Mouse (Mus musculus): Measurements from ENCODE around the gene Psmd3. TPM values are rescaled to one million over a fixed set of nuclear protein-coding genes. Genes with fewer than 3 reads are reported as not detected.
"Not testable (repeated sequence)": the region's sequence is repeated elsewhere in the genome, so short reads cannot be mapped to it uniquely, and the experiment has no call there.

Gene Psmd3
- 208 and 228 TPM in 2 replicates for polyA plus RNA-seq (2012; rRNA removed)
- 141 and 145 TPM in 2 replicates for polyA plus RNA-seq (2014; fragmentation: Nextera tagmentation; extraction: Ambion mirVana)

DNA sequence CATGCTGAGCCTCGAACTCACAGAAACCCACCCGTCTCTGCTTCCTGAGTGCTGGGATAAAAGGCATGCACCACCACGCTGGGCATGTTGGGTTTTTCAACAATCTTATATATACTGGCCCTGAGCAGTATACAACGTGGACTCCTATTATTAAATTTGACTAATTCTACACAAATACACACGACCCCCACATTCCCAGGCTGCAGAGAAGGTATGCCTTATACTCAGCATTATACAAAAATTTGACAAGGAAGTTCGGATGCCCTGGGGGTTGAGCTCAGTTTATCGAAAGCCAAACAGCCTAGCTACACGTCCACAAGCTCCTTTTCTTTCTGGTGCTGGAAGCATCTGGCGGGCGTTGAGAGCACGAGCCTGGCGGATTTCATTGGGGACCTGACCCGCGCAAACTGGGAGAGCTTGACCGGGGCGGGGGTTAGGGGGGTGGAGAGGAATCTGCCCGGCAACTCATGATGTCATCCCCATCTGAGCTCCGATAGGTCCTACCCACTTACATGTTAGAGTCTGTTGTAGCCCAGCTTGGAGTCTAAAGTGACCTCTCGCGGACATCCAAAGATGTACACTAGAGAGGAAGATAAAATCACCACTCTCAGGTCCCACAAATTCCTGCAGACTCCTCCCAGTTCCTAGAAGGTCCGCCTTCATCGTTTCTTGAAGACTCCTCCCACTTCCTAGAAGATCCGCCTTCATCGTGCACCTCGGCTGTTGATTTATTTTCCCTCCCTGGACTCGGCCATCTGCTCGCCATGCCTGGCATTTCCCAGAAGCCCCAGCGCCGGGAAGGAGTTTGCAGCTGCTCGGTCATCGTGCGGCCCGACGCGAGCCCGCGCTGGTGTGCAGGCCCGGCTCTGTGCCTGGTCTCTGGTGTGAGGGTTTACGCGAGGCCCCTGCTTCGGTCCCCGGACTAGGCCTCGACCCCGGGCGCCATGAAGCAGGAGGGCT, at the start of gene Psmd3:
Gene Psmd3 (plus strand): TSS at position 769 of the 960 bp plus-strand sequence.
- peak; percentile 97 for ATAC-seq (ENCODE audit: low FRiP score, low read depth)
- peak; percentile 93; the same call in 1 of the 2 replicates for TF ChIP-seq POLR2A (IDR thresholded peaks at IDR 0.05; ENCODE audit: borderline replicate concordance, extremely low read depth, insufficient read depth, insufficient read length)
- Histone ChIP-seq H3K27ac (replicated peaks; ENCODE audit: low read depth, low read length) (peak within 1 kb of the TSS; percentile 58), H3K4me3 (replicated peaks; ENCODE audit: low read length) (peak within 1 kb of the TSS; percentile 100), H3K9me3 (ENCODE audit: control insufficient read depth, low read length) (no peaks in the 10 kb centered on the region), H3K36me3 (ENCODE audit: control insufficient read depth, insufficient read depth, low read length) (peaks cover 19% of the 10 kb centered on the region), H3K4me1 (ENCODE audit: control insufficient read depth, insufficient read depth, low read length) (peaks cover 8% of the 10 kb centered on the region), H3K9ac (ENCODE audit: low read depth, low read length, severe bottlenecking) (peak within 1 kb of the TSS; percentile 97), H3K27me3 (ENCODE audit: control insufficient read depth, insufficient read depth, low read length) (no peaks in the 10 kb centered on the region), H3K4me2 (replicated peaks; ENCODE audit: low read depth, low read length, severe bottlenecking) (peak within 1 kb of the TSS; percentile 73)
- peak; percentile 97 for DNase-seq (ENCODE audit: low spot score)
- WGBS = 7% methylated on average over 45 of the region's 45 CpGs

DNA sequence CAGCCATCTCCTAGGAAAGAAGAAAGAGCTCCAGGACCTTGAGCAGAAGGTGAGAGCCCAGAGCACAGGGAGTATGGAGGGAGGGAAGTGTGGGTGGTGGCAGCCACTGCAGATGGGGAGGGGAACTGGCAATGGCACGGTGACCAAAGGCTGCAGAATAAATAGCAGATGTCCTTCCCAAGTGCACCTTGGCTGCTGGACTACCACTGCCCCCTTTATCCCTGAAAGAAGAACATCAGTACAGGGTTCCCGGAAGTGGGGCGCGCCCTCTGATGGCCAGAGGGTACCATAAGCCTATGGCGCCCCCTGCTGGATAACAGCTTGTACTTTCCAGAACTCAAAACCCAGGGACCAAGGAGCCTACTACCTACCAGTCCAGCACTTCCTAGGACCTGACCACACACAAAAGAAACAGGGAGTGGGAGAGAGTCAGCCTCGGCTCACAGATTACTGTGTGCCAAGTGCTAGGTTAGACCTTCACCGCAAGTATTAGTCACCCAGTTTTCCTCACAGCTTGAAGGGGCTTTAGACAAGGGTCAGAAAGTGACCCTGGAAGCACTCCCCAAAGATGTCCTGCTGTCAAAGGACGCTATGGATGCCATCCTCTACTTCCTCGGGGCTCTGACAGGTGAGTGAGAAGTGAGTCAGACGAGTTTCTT, 46.9 kb upstream of the Psmd3 start:
- H3K4me3 ChIP-seq (replicated peaks; ENCODE audit: low read length); H3K4me1 ChIP-seq (ENCODE audit: control insufficient read depth, insufficient read depth, low read length); H3K9me3 ChIP-seq (ENCODE audit: control insufficient read depth, low read length); H3K27ac ChIP-seq (replicated peaks; ENCODE audit: low read depth, low read length); DNase-seq (ENCODE audit: low spot score); H3K36me3 ChIP-seq (ENCODE audit: control insufficient read depth, insufficient read depth, low read length); H3K27me3 ChIP-seq (ENCODE audit: control insufficient read depth, insufficient read depth, low read length); H3K9ac ChIP-seq (ENCODE audit: low read depth, low read length, severe bottlenecking); H3K4me2 ChIP-seq (replicated peaks; ENCODE audit: low read depth, low read length, severe bottlenecking); ATAC-seq (ENCODE audit: low FRiP score, low read depth): not testable (repeated sequence)
- 29% methylated on average over 9 of the region's 10 CpGs for WGBS

DNA sequence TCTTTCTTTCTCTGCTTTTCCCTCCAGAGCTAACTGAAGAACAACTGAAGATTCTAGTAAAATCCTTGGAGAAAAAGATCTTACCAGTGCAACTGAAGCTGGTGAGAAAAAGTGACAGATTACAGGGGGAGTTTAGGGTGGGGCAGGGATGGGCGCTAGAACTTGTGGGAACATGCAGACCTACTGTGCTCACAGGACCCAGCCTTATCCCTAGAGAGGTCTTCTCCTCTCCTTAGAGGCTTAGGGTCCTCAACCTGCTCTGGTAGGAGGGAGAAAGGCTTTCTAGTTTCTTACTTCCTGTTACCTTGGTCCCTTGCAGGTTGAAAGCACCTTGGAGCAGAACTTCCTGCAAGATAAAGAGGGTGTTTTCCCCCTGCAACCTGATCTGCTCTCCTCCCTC, 44.9 kb upstream of the Psmd3 start:
- TF ChIP-seq POLR2A (IDR thresholded peaks at IDR 0.05; ENCODE audit: borderline replicate concordance, extremely low read depth, insufficient read depth, insufficient read length) = no peak

DNA sequence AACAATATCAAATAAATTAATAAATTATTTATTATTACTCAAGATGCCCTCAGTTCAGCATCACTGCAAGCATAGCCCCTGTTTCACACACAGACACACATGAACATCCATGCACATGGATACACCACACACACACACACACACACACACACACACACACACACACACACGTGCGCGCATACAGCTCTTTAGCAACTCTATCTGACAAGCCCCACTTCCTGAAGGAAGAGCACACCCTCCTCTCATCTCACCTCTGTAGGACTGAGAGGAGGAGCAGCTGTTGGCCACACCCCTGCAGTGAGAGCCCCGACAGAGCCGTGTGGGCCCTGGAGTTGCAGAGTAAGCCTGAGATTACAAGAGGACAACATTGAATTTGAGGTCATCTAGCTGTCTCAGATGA, 42.3 kb upstream of the Psmd3 start:
- no peaks in the 10 kb centered on the region for H3K27me3 ChIP-seq (ENCODE audit: control insufficient read depth, insufficient read depth, low read length)
- H3K9ac ChIP-seq (ENCODE audit: low read depth, low read length, severe bottlenecking) = no peak overlapping the region
- no peak for DNase-seq (ENCODE audit: low spot score)
- no peaks in the 10 kb centered on the region for H3K9me3 ChIP-seq (ENCODE audit: control insufficient read depth, low read length)
- ATAC-seq (ENCODE audit: low FRiP score, low read depth) = no peak
- no peak overlapping the region for H3K4me2 ChIP-seq (replicated peaks; ENCODE audit: low read depth, low read length, severe bottlenecking)
- 61% methylated on average over 5 of the region's 5 CpGs for WGBS
- no peaks in the 10 kb centered on the region for H3K36me3 ChIP-seq (ENCODE audit: control insufficient read depth, insufficient read depth, low read length)
- H3K27ac ChIP-seq (replicated peaks; ENCODE audit: low read depth, low read length) = no peak overlapping the region
- H3K4me3 ChIP-seq (replicated peaks; ENCODE audit: low read length) = no peak overlapping the region
- no peaks in the 10 kb centered on the region for H3K4me1 ChIP-seq (ENCODE audit: control insufficient read depth, insufficient read depth, low read length)
- no peak for TF ChIP-seq POLR2A (IDR thresholded peaks at IDR 0.05; ENCODE audit: borderline replicate concordance, extremely low read depth, insufficient read depth, insufficient read length)

More for the DNA sequence above, 44.9 kb upstream of the Psmd3 start:
- no peak overlapping the region for H3K27ac ChIP-seq (replicated peaks; ENCODE audit: low read depth, low read length)
- no peak overlapping the region for H3K4me2 ChIP-seq (replicated peaks; ENCODE audit: low read depth, low read length, severe bottlenecking)
- no peaks in the 10 kb centered on the region for H3K36me3 ChIP-seq (ENCODE audit: control insufficient read depth, insufficient read depth, low read length)
- no peak for ATAC-seq (ENCODE audit: low FRiP score, low read depth)
- H3K9ac ChIP-seq (ENCODE audit: low read depth, low read length, severe bottlenecking) = no peak overlapping the region
- no peaks in the 10 kb centered on the region for H3K27me3 ChIP-seq (ENCODE audit: control insufficient read depth, insufficient read depth, low read length)
- no peak for DNase-seq (ENCODE audit: low spot score)
- no peaks in the 10 kb centered on the region for H3K9me3 ChIP-seq (ENCODE audit: control insufficient read depth, low read length)
- WGBS = 65% methylated on average over 1 of the region's 1 CpGs
- H3K4me3 ChIP-seq (replicated peaks; ENCODE audit: low read length) = no peak overlapping the region
- H3K4me1 ChIP-seq (ENCODE audit: control insufficient read depth, insufficient read depth, low read length) = no peaks in the 10 kb centered on the region

DNA sequence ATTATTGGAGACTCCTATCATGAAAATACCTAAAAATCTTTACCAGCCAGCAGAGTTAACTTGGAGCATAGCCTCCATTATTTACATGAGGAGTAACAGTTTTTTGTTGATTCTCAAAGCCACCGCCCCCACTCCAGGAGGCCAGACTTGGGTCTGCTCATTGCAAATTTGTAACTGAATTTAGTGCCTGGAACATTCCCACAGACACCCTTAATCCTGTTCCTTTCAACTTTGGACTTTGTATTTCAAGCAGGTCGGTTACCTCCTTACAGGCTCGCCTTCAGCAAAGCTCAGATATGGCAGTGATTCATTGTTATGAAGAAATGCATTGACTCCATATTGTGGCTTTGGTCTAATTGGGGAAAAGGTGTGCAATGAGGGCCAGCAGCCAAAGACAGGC, 37.6 kb upstream of the Psmd3 start:
- H3K27ac ChIP-seq (replicated peaks; ENCODE audit: low read depth, low read length) = no peak overlapping the region
- H3K4me3 ChIP-seq (replicated peaks; ENCODE audit: low read length) = no peak overlapping the region
- 80% methylated on average over 3 of the region's 3 CpGs for WGBS

More for the DNA sequence above, 37.6 kb upstream of the Psmd3 start:
- no peak overlapping the region for H3K4me2 ChIP-seq (replicated peaks; ENCODE audit: low read depth, low read length, severe bottlenecking)
- TF ChIP-seq POLR2A (IDR thresholded peaks at IDR 0.05; ENCODE audit: borderline replicate concordance, extremely low read depth, insufficient read depth, insufficient read length) = no peak
- ATAC-seq (ENCODE audit: low FRiP score, low read depth) (no peak), DNase-seq (ENCODE audit: low spot score) (no peak)
- no peaks in the 10 kb centered on the region for H3K36me3 ChIP-seq (ENCODE audit: control insufficient read depth, insufficient read depth, low read length)
- H3K9me3 ChIP-seq (ENCODE audit: control insufficient read depth, low read length) = no peaks in the 10 kb centered on the region
- no peaks in the 10 kb centered on the region for H3K27me3 ChIP-seq (ENCODE audit: control insufficient read depth, insufficient read depth, low read length)
- no peaks in the 10 kb centered on the region for H3K4me1 ChIP-seq (ENCODE audit: control insufficient read depth, insufficient read depth, low read length)
- no peak overlapping the region for H3K9ac ChIP-seq (ENCODE audit: low read depth, low read length, severe bottlenecking)

All from limb, embryonic 14.5 days (tissue).